Mouse (Mus musculus) E14TG2a.4 (cell line): ENCODE data around the gene Raly.

Source experiments
- H3K27me3 ChIP-seq: 2 replicates; pipeline ENCODE4 v1.6.1; 2014; ENCODE audit warnings: low read length, control low read depth; ENCODE audit not compliant: insufficient read depth
- H3K36me3 ChIP-seq: 2 replicates; pipeline ENCODE4 v1.6.1; 2014; ENCODE audit warnings: low read length, control low read depth; ENCODE audit not compliant: insufficient read depth
- H3K4me1 ChIP-seq: replicated peaks from 2 replicates; pipeline ENCODE4 v1.6.1; 2014; ENCODE audit warnings: low read depth, low read length, control low read depth
- H3K4me3 ChIP-seq: replicated peaks from 2 replicates; pipeline ENCODE4 v1.5.1; 2014; ENCODE audit warnings: mild to moderate bottlenecking, low read length
- H3K9me3 ChIP-seq: 2 replicates; pipeline ENCODE4 v1.6.1; 2014; ENCODE audit warnings: low read length, control low read depth
- CTCF ChIP-seq: conservative IDR thresholded peaks from 2 replicates; pipeline ENCODE4 v1.5.1; 2014; ENCODE audit warnings: low read length
- NANOG ChIP-seq: IDR thresholded peaks from 2 replicates; pipeline ENCODE4 v1.6.1; 2014; ENCODE audit warnings: borderline replicate concordance, low read length, mixed read lengths
- POU5F1 ChIP-seq: IDR thresholded peaks from 2 replicates; pipeline ENCODE4 v1.6.1; 2014; ENCODE audit warnings: low read length, borderline replicate concordance

Raly gene

DNA sequence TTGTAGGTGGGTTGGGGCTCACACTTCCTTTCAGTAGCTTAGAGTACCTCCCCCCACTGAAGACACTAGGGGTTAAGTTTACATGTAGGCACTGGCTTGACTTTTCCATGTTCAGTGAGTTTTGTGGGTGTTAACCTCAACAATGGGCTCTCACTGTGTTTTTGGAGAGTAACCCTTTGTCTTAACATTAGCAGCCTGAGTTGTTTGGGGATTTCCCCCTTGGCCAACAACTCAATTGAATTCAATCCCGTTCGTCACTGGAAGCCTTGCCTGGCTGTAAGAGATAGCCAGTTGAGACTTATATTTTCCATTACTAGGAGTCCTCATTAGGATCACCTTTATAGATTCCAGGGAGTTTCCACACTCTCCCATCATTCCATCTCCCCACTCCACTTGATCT, 45.6 kb downstream of the Raly start:
- peaks cover 35% of the 10 kb centered on the region for H3K36me3 ChIP-seq
- H3K4me3 ChIP-seq, result no peak overlapping the region
- no peaks in the 10 kb centered on the region for H3K27me3 ChIP-seq
- no peak for TF ChIP-seq POU5F1
- no peak for TF ChIP-seq CTCF
- no peak for TF ChIP-seq NANOG
- H3K4me1 ChIP-seq, result peaks cover 44% of the 10 kb centered on the region
- H3K9me3 ChIP-seq, result no peaks in the 10 kb centered on the region

DNA sequence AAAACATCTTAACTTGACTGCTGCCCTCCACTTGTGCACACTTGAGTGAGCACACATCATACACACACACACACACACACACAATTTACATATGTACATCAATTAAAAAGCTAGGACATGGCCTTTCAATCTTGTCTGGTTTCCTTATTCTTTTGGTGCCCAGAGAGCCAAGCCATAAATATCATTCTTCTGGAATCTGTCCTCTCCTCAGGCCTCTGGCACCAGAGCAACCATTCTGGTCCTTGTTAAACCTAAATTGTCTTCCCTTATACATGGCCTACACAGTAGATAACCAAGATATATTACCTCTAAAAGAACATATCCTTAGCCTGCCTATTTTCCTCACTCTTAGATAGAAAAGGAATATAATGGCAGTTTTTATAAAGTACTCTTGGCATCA, 57.2 kb downstream of the Raly start:
- H3K4me3 ChIP-seq, result no peak overlapping the region
- no peaks in the 10 kb centered on the region for H3K9me3 ChIP-seq
- H3K4me1 ChIP-seq, result no peaks in the 10 kb centered on the region
- peaks cover 50% of the 10 kb centered on the region for H3K36me3 ChIP-seq
- no peaks in the 10 kb centered on the region for H3K27me3 ChIP-seq
- TF ChIP-seq POU5F1, result no peak
- no peak for TF ChIP-seq NANOG
- TF ChIP-seq CTCF, result no peak

DNA sequence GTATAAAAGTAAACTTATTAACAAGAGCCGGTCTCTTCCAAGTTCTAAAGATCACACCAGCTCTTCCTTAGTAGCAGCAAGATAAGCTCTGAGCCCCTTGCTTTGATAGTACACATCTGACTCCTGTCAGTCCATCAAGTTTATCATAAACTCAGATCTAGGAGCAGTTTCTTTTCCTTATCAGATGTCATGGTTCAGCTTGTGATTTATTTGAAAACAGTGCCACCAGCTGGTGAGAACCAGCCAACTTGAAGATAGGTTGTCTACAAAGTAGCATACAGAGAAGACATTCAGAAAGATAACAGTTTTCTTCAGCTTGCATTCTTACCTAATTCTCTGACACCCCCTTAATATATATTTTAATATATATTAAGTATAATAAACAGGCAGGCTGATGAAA, 64.5 kb downstream of the Raly start:
- H3K9me3 ChIP-seq, result no peaks in the 10 kb centered on the region
- H3K27me3 ChIP-seq, result no peaks in the 10 kb centered on the region
- H3K4me3 ChIP-seq, result no peak overlapping the region
- H3K4me1 ChIP-seq, result peaks cover 15% of the 10 kb centered on the region
- TF ChIP-seq NANOG, result no peak
- TF ChIP-seq CTCF, result no peak
- TF ChIP-seq POU5F1, result no peak
- H3K36me3 ChIP-seq, result peaks cover 64% of the 10 kb centered on the region

DNA sequence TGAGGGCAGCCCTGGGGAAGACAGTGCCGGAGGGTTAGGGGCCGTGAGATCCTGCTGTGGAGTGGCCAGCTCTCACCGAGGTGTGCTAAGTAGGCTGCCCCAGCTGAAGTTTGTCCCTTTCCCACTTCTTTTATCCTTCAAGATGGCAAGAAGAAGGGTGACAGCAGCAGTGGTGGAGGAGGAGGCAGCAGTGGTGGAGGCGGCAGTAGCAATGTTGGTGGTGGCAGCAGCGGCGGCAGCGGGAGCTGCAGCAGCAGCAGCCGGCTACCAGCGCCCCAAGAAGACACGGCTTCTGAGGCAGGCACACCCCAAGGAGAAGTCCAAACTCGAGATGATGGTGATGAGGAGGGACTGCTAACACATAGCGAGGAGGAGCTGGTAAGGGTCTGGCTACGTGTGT, 72.8 kb downstream of the Raly start:
- TF ChIP-seq NANOG (no peak), CTCF (no peak), POU5F1 (no peak)
- peaks cover 30% of the 10 kb centered on the region; the same call in 1 of the 2 replicates for H3K4me1 ChIP-seq
- H3K36me3 ChIP-seq, result peaks cover 99% of the 10 kb centered on the region
- no peaks in the 10 kb centered on the region for H3K27me3 ChIP-seq
- no peak overlapping the region for H3K4me3 ChIP-seq
- no peaks in the 10 kb centered on the region for H3K9me3 ChIP-seq

DNA sequence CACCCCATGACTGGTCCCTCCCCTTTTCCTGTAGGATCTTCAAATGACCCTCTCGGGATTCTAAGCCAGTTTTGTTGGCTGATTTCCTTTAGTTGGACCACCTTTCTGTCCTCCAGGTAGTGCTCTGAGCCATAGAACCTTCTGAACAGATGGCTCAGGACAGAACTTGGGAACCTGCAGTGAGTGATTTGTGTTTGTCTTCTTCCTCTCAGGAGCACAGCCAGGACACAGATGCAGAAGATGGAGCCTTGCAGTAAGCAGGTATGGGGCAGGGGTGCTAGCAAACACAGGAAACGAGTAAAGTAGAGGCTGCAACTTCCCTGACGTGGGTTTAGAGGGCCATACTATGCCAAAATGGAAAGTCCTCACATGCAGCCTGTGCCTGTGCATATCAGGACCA, 74.8 kb downstream of the Raly start:
- no peaks in the 10 kb centered on the region for H3K27me3 ChIP-seq
- no peak for TF ChIP-seq POU5F1
- no peak for TF ChIP-seq CTCF
- TF ChIP-seq NANOG, result no peak
- no peak overlapping the region for H3K4me3 ChIP-seq
- no peaks in the 10 kb centered on the region for H3K9me3 ChIP-seq
- H3K36me3 ChIP-seq, result peaks cover 98% of the 10 kb centered on the region
- H3K4me1 ChIP-seq, result peaks cover 28% of the 10 kb centered on the region; the same call in 1 of the 2 replicates

DNA sequence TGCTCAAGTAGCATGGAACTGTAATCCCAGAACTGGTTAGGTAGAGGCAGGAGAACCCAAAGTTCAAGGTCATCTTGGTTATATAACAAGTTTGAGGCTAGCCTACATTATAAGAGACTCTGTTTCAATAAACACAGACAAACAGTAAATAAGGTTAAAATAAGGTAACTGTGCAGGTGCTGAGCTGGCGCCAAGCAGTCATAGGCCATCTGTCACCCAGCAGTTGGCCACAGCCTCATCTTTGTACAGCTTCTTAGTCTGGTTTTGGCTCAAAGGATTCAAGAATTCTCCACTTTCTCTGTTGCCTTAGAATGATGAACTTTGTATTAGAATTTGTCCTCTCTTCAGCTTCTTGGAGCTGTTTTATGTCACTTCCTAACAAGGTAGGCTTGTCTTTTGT, 77.2 kb downstream of the Raly start:
- no peak overlapping the region for H3K4me3 ChIP-seq
- TF ChIP-seq POU5F1, result no peak
- TF ChIP-seq CTCF, result no peak
- TF ChIP-seq NANOG, result no peak
- H3K4me1 ChIP-seq, result peaks cover 29% of the 10 kb centered on the region; the same call in 1 of the 2 replicates
- peaks cover 97% of the 10 kb centered on the region for H3K36me3 ChIP-seq
- no peaks in the 10 kb centered on the region for H3K27me3 ChIP-seq
- no peaks in the 10 kb centered on the region for H3K9me3 ChIP-seq

DNA sequence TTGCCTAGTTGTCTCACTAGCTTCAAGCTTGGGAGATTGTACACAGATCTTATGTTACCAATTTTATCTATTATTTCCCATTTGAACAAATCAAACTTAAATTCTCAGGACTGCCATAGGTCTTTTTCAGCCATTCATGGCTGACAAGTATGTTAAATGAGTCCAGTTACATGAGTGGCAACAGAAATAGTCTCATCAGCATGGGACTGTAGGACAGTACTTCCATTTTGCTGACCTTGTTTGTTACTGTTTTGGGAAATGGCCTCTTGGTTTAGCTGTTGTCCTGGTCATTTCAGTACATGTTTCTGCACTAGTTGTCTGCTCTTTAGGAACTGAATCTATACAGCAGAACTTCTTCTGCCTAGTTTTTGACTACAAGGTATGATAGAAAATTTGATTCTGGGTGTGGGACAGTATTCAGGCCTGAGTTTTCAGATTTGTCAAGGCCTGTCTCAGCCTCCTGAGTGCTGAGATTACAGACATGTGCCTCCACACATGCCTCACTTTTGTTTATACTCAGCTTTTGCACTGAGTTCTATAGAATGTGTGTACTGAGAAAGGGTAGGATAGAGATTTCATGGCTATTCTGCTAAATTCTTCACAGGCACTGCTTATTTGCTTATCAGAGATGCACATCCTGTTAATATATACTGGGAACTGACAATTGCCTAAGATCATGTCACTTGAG, 79.2 kb downstream of the Raly start:
- no peak for TF ChIP-seq NANOG
- TF ChIP-seq POU5F1, result no peak
- no peak for TF ChIP-seq CTCF
- no peak overlapping the region for H3K4me3 ChIP-seq
- H3K4me1 ChIP-seq, result peaks cover 19% of the 10 kb centered on the region; the same call in 1 of the 2 replicates
- H3K9me3 ChIP-seq, result no peaks in the 10 kb centered on the region
- H3K36me3 ChIP-seq, result peaks cover 97% of the 10 kb centered on the region
- no peaks in the 10 kb centered on the region for H3K27me3 ChIP-seq

DNA sequence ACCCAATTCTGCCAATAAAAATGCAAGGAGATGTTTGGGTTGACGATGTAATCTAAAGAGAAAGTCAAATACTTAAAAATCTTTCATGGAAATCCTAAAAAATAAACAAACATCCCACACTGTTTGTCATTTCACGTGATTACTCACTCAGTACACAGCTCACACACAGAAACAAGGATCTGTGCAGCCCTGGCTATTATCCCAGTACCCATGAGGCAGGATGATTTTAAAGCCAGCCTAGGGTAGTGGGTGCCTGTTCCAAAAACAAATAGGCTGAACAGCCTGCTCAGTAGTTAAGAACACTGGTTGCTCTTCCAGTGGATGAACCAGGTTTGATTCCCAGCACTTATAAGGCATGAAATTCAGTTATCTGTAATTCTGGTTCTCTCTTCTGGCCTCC, 85.7 kb downstream of the Raly start:
- peaks cover 14% of the 10 kb centered on the region for H3K4me1 ChIP-seq
- H3K36me3 ChIP-seq, result peaks cover 97% of the 10 kb centered on the region
- H3K27me3 ChIP-seq, result no peaks in the 10 kb centered on the region
- no peak for TF ChIP-seq CTCF
- TF ChIP-seq NANOG, result no peak
- TF ChIP-seq POU5F1, result no peak
- no peak overlapping the region for H3K4me3 ChIP-seq
- no peaks in the 10 kb centered on the region for H3K9me3 ChIP-seq

DNA sequence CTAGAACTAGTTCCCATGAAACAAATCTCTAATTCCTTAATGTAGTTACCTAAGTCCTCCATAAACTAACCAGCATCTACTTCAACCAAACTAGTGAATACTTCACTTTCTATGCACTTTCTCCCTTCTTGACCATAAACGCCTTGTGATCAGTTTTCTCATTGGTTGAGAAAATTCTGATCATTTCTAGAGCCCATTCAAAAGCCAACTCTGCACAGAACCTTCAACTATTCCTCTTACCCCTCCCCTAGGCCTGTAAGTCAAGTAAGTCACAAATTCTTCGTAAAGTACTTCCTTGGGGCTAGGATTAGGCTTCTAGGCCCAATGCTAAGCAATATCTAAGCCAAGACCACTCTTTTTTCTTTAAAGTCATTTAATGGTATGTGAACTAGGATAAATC, 100.7 kb downstream of the Raly start:
- H3K4me3 ChIP-seq, result peak overlapping the region; percentile 97
- H3K9me3 ChIP-seq, result no peaks in the 10 kb centered on the region
- H3K27me3 ChIP-seq, result no peaks in the 10 kb centered on the region
- TF ChIP-seq CTCF (no peak), NANOG (no peak), POU5F1 (no peak)
- H3K4me1 ChIP-seq, result peaks cover 70% of the 10 kb centered on the region
- H3K36me3 ChIP-seq, result peaks cover 47% of the 10 kb centered on the region
